Mouse (Mus musculus): Measurements from ENCODE around the gene Itm2b. TPM values are rescaled to one million over a fixed set of nuclear protein-coding genes. Genes with fewer than 3 reads are reported as not detected.

Itm2b gene
- 263 and 632 TPM in 2 replicates for polyA plus RNA-seq (2012; ENCODE audit: low replicate concordance)

GRCm38 (mm10) chr14:73384913-73385719 lies at the start of gene Itm2b:
Gene Itm2b, minus strand, starts transcription at chr14:73385289.

GRCm38 (mm10) chr14:73325456-73326381 lies 59.4 kb downstream of the Itm2b start, which contains the start of gene Rb1:
Gene Rb1, minus strand, starts transcription at chr14:73325822.

Other genes with a start within 250 kb of the Itm2b start
- gene Lpar6, start 147.4 kb downstream of the Itm2b start, polyA plus RNA-seq (2012; ENCODE audit: low replicate concordance) = 0.42 and 0.52 TPM in 2 replicates
- 9.9 and 13.2 TPM in 2 replicates for gene Rb1, start 59.5 kb downstream of the Itm2b start, polyA plus RNA-seq (2012; ENCODE audit: low replicate concordance)
- gene Med4, start 124.7 kb upstream of the Itm2b start, polyA plus RNA-seq (2012; ENCODE audit: low replicate concordance) = 4.2 and 9.9 TPM in 2 replicates
- gene Sucla2, start 140.0 kb upstream of the Itm2b start, polyA plus RNA-seq (2012; ENCODE audit: low replicate concordance) = 15.4 and 18.7 TPM in 2 replicates
- 0.52 and 1.2 TPM in 2 replicates for gene Nudt15, start 163.0 kb upstream of the Itm2b start, polyA plus RNA-seq (2012; ENCODE audit: low replicate concordance)

Measured in hematopoietic multipotent progenitor cell, adult 10-12 weeks (in vitro differentiated cells).